ENCODE assay signal across 11 mouse cellular contexts in genomic region chr1:38788904-38789303, GRCm38 (mm10). TPM values are rescaled to one million over a fixed set of nuclear protein-coding genes. Genes with fewer than 3 reads are reported as not detected.
DNase-seq lines count a peak whose midpoint lies in the region; ATAC-seq and TF ChIP-seq lines count a peak whose summit lies in the region.
"Had no signal": no experiment of that assay in that cellular context is flagged by ENCODE, and none has a peak within 500 bp of the region (broad histone marks: within the 10 kb centered on the region; RNA-seq: fewer than 3 reads in every experiment).

No protein-coding gene starts in this region.

- peak; percentile 48 for TF ChIP-seq RAD21 in CH12.LX (IDR thresholded peaks at IDR 0.05; ENCODE audit: low read depth, low read length)

- H3K4me1 ChIP-seq in lung, embryonic 14.5 days (ENCODE audit: insufficient read depth) = no peaks in the 10 kb centered on the region
- peaks cover 4 to 29% of the 10 kb centered on the region in 2 experiments; a peak in 2 of 4 replicates for H3K4me1 ChIP-seq in CH12.LX (ENCODE audit: control insufficient read depth in 1 of 2, insufficient read depth in 2 of 2)
- H3K4me1 ChIP-seq: heart, embryonic 12.5 days had no signal

- TF ChIP-seq POLR2A in CH12.LX (IDR thresholded peaks at IDR 0.05; ENCODE audit: low read depth, low read length) = no peak

- intact Hi-C loops in gastrocnemius, adult 2 months (cut with DNase I) = loop anchor here (5.0 kb wide), 2 partner anchors 397 to 602 kb away; no protein-coding TSS in a partner anchor
- intact Hi-C loops in gastrocnemius, postnatal 14 days (cut with DNase I; ENCODE audit: low total_unique reads) = loop anchor here (5.0 kb wide), 1 partner anchor 602 kb away; no protein-coding TSS in a partner anchor

- in situ Hi-C loops in CH12.LX (cut with MboI; ENCODE audit: low pct_ligation_motif_present, low pct_unique_long_range_greater_than_20kb, low sequenced_read_pairs) = loop anchor here (5.0 to 10.0 kb wide), 2 partner anchors 392 to 584 kb away; no protein-coding TSS in a partner anchor

- no peak for DNase-seq in gastrocnemius, adult 2 months
- DNase-seq in gastrocnemius, adult 18-20 months (ENCODE audit: low spot score) = no peak
- peak; percentile 47 for DNase-seq in lung, embryonic 14.5 days
- no peak for DNase-seq in lung, adult 18-20 months
- no peak for DNase-seq in CH12.LX (ENCODE audit: extremely low read depth)
- DNase-seq in embryo, embryonic 11 days = peak; percentile 26
- no peak for DNase-seq in gastrocnemius, postnatal 14 days
- DNase-seq in left cerebral cortex, adult 9 months (ENCODE audit: low spot score in 2 of 2) = no peak
- DNase-seq: kidney, adult 8-10 months had no signal

- ATAC-seq in lung, embryonic 14.5 days (ENCODE audit: insufficient read depth) = no peak
- ATAC-seq: midbrain, embryonic 16.5 days had no signal

- no peaks in the 10 kb centered on the region for H3K9me3 ChIP-seq in lung, embryonic 14.5 days (ENCODE audit: low read depth, low read length)
- no peaks in the 10 kb centered on the region for H3K9me3 ChIP-seq in CH12.LX (replicated peaks; ENCODE audit: low read length)
- H3K9me3 ChIP-seq: heart, embryonic 12.5 days had no signal

- dilution Hi-C loops in CH12.LX (cut with MboI; ENCODE audit: extremely low pct_ligation_motif_present, extremely low pct_unique_long_range_greater_than_20kb, low sequenced_read_pairs) = no loop called here

- TF ChIP-seq CTCF in gastrocnemius, adult 2 months (IDR thresholded peaks at IDR 0.05) = peak; percentile 56
- TF ChIP-seq CTCF in lung, embryonic 14.5 days (IDR thresholded peaks at IDR 0.05; ENCODE audit: low read depth) = peak; percentile 69
- TF ChIP-seq CTCF in CH12.LX (conservative IDR thresholded peaks at IDR 0.05 in 1 of 2, IDR thresholded peaks at IDR 0.05 in 1 of 2; ENCODE audit: low read depth in 2 of 2, low read length in 2 of 2) = peak; percentile 71 to 93

- no peaks in the 10 kb centered on the region for H3K36me3 ChIP-seq in lung, embryonic 14.5 days (ENCODE audit: insufficient read depth)
- H3K36me3 ChIP-seq in CH12.LX (replicated peaks in 1 of 2; ENCODE audit: control insufficient read depth in 1 of 2, insufficient read depth in 1 of 2, low read length in 1 of 2) = no peaks in the 10 kb centered on the region
- H3K36me3 ChIP-seq: heart, embryonic 12.5 days had no signal

- no peak overlapping the region for H3K4me2 ChIP-seq in lung, embryonic 14.5 days
- no peak overlapping the region for H3K4me2 ChIP-seq in CH12.LX (ENCODE audit: insufficient read depth, low read depth, poor library complexity, severe bottlenecking)
- H3K4me2 ChIP-seq: heart, embryonic 12.5 days had no signal

- H3K4me3 ChIP-seq in gastrocnemius, adult 2 months = no peak overlapping the region
- H3K4me3 ChIP-seq in lung, embryonic 14.5 days (ENCODE audit: low read depth, low read length) = no peak overlapping the region
- H3K4me3 ChIP-seq in CH12.LX (replicated peaks in 1 of 3; ENCODE audit: low read depth in 2 of 3, low read length in 2 of 3, poor library complexity in 1 of 3) = no peak overlapping the region
- H3K4me3 ChIP-seq: heart, embryonic 12.5 days had no signal

- H3K27ac ChIP-seq in gastrocnemius, adult 2 months = no peak overlapping the region
- no peak overlapping the region for H3K27ac ChIP-seq in lung, embryonic 14.5 days (ENCODE audit: low read depth)
- H3K27ac ChIP-seq in CH12.LX (ENCODE audit: insufficient read depth, low read depth) = no peak overlapping the region

- H3K9ac ChIP-seq in lung, embryonic 14.5 days = no peak overlapping the region
- no peak overlapping the region for H3K9ac ChIP-seq in CH12.LX (ENCODE audit: insufficient read depth, low read depth)
- H3K9ac ChIP-seq: heart, embryonic 12.5 days had no signal

- H3K27me3 ChIP-seq in lung, embryonic 14.5 days (ENCODE audit: insufficient read depth, low read length) = no peaks in the 10 kb centered on the region
- H3K27me3 ChIP-seq in CH12.LX (replicated peaks) = no peaks in the 10 kb centered on the region
- H3K27me3 ChIP-seq: heart, embryonic 12.5 days had no signal

- TF ChIP-seq EP300 in CH12.LX (IDR thresholded peaks at IDR 0.05; ENCODE audit: low read length) = no peak

- 67% methylated on average over 3 of the region's 3 CpGs for WGBS in lung, embryonic 14.5 days

- no peaks in the 10 kb centered on the region for H3K79me2 ChIP-seq in CH12.LX (replicated peaks; ENCODE audit: control insufficient read depth, extremely low read depth, insufficient read depth, poor library complexity, severe bottlenecking)

TF ChIP-seq in CH12.LX, 34 proteins besides CTCF, POLR2A, EP300 and RAD21:
- TF ChIP-seq E2F4 (IDR thresholded peaks at IDR 0.05; ENCODE audit: insufficient replicate concordance, low read depth, low read length) (no peak), SMC3 (IDR thresholded peaks at IDR 0.05; ENCODE audit: low read depth, low read length) (peak; percentile 43)
TF ChIP-seq in CH12.LX: peak in this region for 1.

RNA-seq across cellular contexts. Expression of gene Lonrf2, which starts 47.6 kb away (rescaled TPM):
- total RNA-seq in gastrocnemius, adult 2 months (2021) = under 1 TPM; 0.15 to 0.73 TPM
- total RNA-seq in gastrocnemius, adult 18-20 months (2021) = under 1 TPM; 0.24 to 0.50 TPM
- 0.99 and 1.0 TPM in 2 replicates for polyA plus RNA-seq in lung, embryonic 14.5 days (2014; fragmentation: Nextera tagmentation; extraction: Ambion mirVana)
- total RNA-seq in CH12.LX (2012; rRNA removed) = not detected in 2 replicates
- total RNA-seq in CH12.LX (2014; rRNA removed) = not detected in 2 replicates
- polyA plus RNA-seq in CH12.LX (2012; ENCODE audit: insufficient read length, low read depth) = not detected in 2 replicates
- total RNA-seq in gastrocnemius, postnatal 14 days (2021) = under 1 TPM; 0.58 to 0.94 TPM

Comparison
In these comparisons a context has a peak if more than half of its experiments do, and no peak if none do; other contexts are left out.
1. DNase-seq: peak in lung, embryonic 14.5 days (single experiment) and embryo, embryonic 11 days (single experiment); none in gastrocnemius, adult 2 months (single experiment), gastrocnemius, adult 18-20 months (single experiment), lung, adult 18-20 months (0 of 2), CH12.LX (single experiment), gastrocnemius, postnatal 14 days (single experiment) and left cerebral cortex, adult 9 months (0 of 2).
2. Peak in every context shown above with its lines, with median percentiles within 50 percentile points of each other: CTCF ChIP-seq.